Mouse (Mus musculus): Measurements from ENCODE around the gene Zfp748. TPM values are rescaled to one million over a fixed set of nuclear protein-coding genes. Genes with fewer than 3 reads are reported as not detected.

Zfp748 gene
- polyA plus RNA-seq (2014; fragmentation: Nextera tagmentation; extraction: Ambion mirVana): 17.8 and 18.4 TPM in 2 replicates

- H3K4me1 ChIP-seq (ENCODE audit: control insufficient read depth, insufficient read depth, low read length): peaks cover 13% of the 10 kb centered on the region
- 86% methylated on average over 4 of the region's 4 CpGs for WGBS
- H3K4me2 ChIP-seq (ENCODE audit: low read depth, low read length): peak within 1 kb of the TSS; percentile 81
Measured at GRCm38 (mm10) chr13:67553730-67554129, at the start of gene Zfp748. Gene Zfp748 (minus strand): TSS chr13:67553830.

GRCm38 (mm10) chr13:67572591-67573189, 19.1 kb upstream of the Zfp748 start:
- Histone ChIP-seq H3K4me3 (ENCODE audit: low read depth, low read length) (no peak overlapping the region), H3K27me3 (ENCODE audit: control insufficient read depth, insufficient read depth, low read length) (no peaks in the 10 kb centered on the region), H3K4me2 (ENCODE audit: low read depth, low read length) (no peak overlapping the region), H3K9ac (replicated peaks; ENCODE audit: low read depth, low read length) (no peak overlapping the region), H3K4me1 (ENCODE audit: control insufficient read depth, insufficient read depth, low read length) (no peaks in the 10 kb centered on the region), H3K9me3 (ENCODE audit: control insufficient read depth, low read length) (no peaks in the 10 kb centered on the region), H3K36me3 (ENCODE audit: control insufficient read depth, insufficient read depth, low read length) (no peaks in the 10 kb centered on the region), H3K27ac (ENCODE audit: low read depth, low read length) (no peak overlapping the region)
- WGBS: 79% methylated on average over 5 of the region's 5 CpGs
- no peak for ATAC-seq (ENCODE audit: low read depth)

More at GRCm38 (mm10) chr13:67553730-67554129, at the start of gene Zfp748:
- Histone ChIP-seq H3K4me3 (ENCODE audit: low read depth, low read length) (peak within 1 kb of the TSS; percentile 63), H3K27me3 (ENCODE audit: control insufficient read depth, insufficient read depth, low read length) (no peaks in the 10 kb centered on the region), H3K27ac (ENCODE audit: low read depth, low read length) (peak within 1 kb of the TSS; percentile 69), H3K9ac (replicated peaks; ENCODE audit: low read depth, low read length) (peak within 1 kb of the TSS; percentile 69), H3K36me3 (ENCODE audit: control insufficient read depth, insufficient read depth, low read length) (no peaks in the 10 kb centered on the region), H3K9me3 (ENCODE audit: control insufficient read depth, low read length) (no peaks in the 10 kb centered on the region)
- ATAC-seq (ENCODE audit: low read depth): no peak

GRCm38 (mm10) chr13:67552505-67553346, 904 bp downstream of the Zfp748 start:
- no peaks in the 10 kb centered on the region for H3K9me3 ChIP-seq (ENCODE audit: control insufficient read depth, low read length)
- 1% methylated on average over 44 of the region's 44 CpGs for WGBS
- peak; percentile 99 for ATAC-seq (ENCODE audit: low read depth)

GRCm38 (mm10) chr13:67545941-67546340, 7.7 kb downstream of the Zfp748 start:
- Histone ChIP-seq H3K4me2 (ENCODE audit: low read depth, low read length) (no peak overlapping the region), H3K9ac (replicated peaks; ENCODE audit: low read depth, low read length) (no peak overlapping the region), H3K27me3 (ENCODE audit: control insufficient read depth, insufficient read depth, low read length) (no peaks in the 10 kb centered on the region), H3K4me1 (ENCODE audit: control insufficient read depth, insufficient read depth, low read length) (no peaks in the 10 kb centered on the region), H3K4me3 (ENCODE audit: low read depth, low read length) (no peak overlapping the region), H3K36me3 (ENCODE audit: control insufficient read depth, insufficient read depth, low read length) (peaks cover 27% of the 10 kb centered on the region), H3K27ac (ENCODE audit: low read depth, low read length) (no peak overlapping the region), H3K9me3 (ENCODE audit: control insufficient read depth, low read length) (no peaks in the 10 kb centered on the region)
- 68% methylated on average over 1 of the region's 1 CpGs for WGBS
- no peak for ATAC-seq (ENCODE audit: low read depth)

More at GRCm38 (mm10) chr13:67552505-67553346, 904 bp downstream of the Zfp748 start:
- Histone ChIP-seq H3K4me1 (ENCODE audit: control insufficient read depth, insufficient read depth, low read length) (peaks cover 13% of the 10 kb centered on the region), H3K4me2 (ENCODE audit: low read depth, low read length) (peak overlapping the region; percentile 81), H3K27ac (ENCODE audit: low read depth, low read length) (peak overlapping the region; percentile 69), H3K9ac (replicated peaks; ENCODE audit: low read depth, low read length) (peak overlapping the region; percentile 69), H3K4me3 (ENCODE audit: low read depth, low read length) (peak overlapping the region; percentile 63), H3K27me3 (ENCODE audit: control insufficient read depth, insufficient read depth, low read length) (no peaks in the 10 kb centered on the region), H3K36me3 (ENCODE audit: control insufficient read depth, insufficient read depth, low read length) (no peaks in the 10 kb centered on the region)

- no peaks in the 10 kb centered on the region for H3K36me3 ChIP-seq (ENCODE audit: control insufficient read depth, insufficient read depth, low read length)
- no peaks in the 10 kb centered on the region for H3K27me3 ChIP-seq (ENCODE audit: control insufficient read depth, insufficient read depth, low read length)
- no peak overlapping the region for H3K9ac ChIP-seq (replicated peaks; ENCODE audit: low read depth, low read length)
- H3K9me3 ChIP-seq (ENCODE audit: control insufficient read depth, low read length): no peaks in the 10 kb centered on the region
- peaks cover 11% of the 10 kb centered on the region for H3K4me1 ChIP-seq (ENCODE audit: control insufficient read depth, insufficient read depth, low read length)
- no peak overlapping the region for H3K4me3 ChIP-seq (ENCODE audit: low read depth, low read length)
- 48% methylated on average over 3 of the region's 3 CpGs for WGBS
- no peak overlapping the region for H3K27ac ChIP-seq (ENCODE audit: low read depth, low read length)
- ATAC-seq (ENCODE audit: low read depth): no peak
- no peak overlapping the region for H3K4me2 ChIP-seq (ENCODE audit: low read depth, low read length)
Measured at GRCm38 (mm10) chr13:67527049-67527730, 26.4 kb downstream of the Zfp748 start.

GRCm38 (mm10) chr13:67525753-67526410, 27.7 kb downstream of the Zfp748 start, which contains the start of the genes Gm26965 and Zfp87:
Gene Gm26965 (minus strand): TSS chr13:67526151.
Gene Zfp87 (minus strand): TSS chr13:67526177.
- WGBS: under 1% methylated on average over 27 of the region's 27 CpGs
- Histone ChIP-seq H3K9ac (replicated peaks; ENCODE audit: low read depth, low read length) (peak within 1 kb of the TSS; percentile 59), H3K4me2 (ENCODE audit: low read depth, low read length) (peak within 1 kb of the TSS; percentile 93), H3K9me3 (ENCODE audit: control insufficient read depth, low read length) (no peaks in the 10 kb centered on the region), H3K27me3 (ENCODE audit: control insufficient read depth, insufficient read depth, low read length) (no peaks in the 10 kb centered on the region), H3K27ac (ENCODE audit: low read depth, low read length) (peak within 1 kb of the TSS; percentile 68), H3K4me3 (ENCODE audit: low read depth, low read length) (peak within 1 kb of the TSS; percentile 63), H3K36me3 (ENCODE audit: control insufficient read depth, insufficient read depth, low read length) (peaks cover under 1% of the 10 kb centered on the region; the same call in 1 of the 2 replicates), H3K4me1 (ENCODE audit: control insufficient read depth, insufficient read depth, low read length) (peaks cover 11% of the 10 kb centered on the region)
- ATAC-seq (ENCODE audit: low read depth): peak; percentile 99

GRCm38 (mm10) chr13:67500908-67501307, 52.7 kb downstream of the Zfp748 start:
- ATAC-seq (ENCODE audit: low read depth): peak; percentile 11; the same call in 1 of the 2 replicates
- H3K9me3 ChIP-seq (ENCODE audit: control insufficient read depth, low read length): no peaks in the 10 kb centered on the region
- WGBS: 73% methylated on average over 1 of the region's 1 CpGs
- no peak overlapping the region for H3K9ac ChIP-seq (replicated peaks; ENCODE audit: low read depth, low read length)
- H3K4me2 ChIP-seq (ENCODE audit: low read depth, low read length): peak overlapping the region; percentile 77; the same call in 1 of the 2 replicates
- H3K36me3 ChIP-seq (ENCODE audit: control insufficient read depth, insufficient read depth, low read length): no peaks in the 10 kb centered on the region
- H3K4me3 ChIP-seq (ENCODE audit: low read depth, low read length): no peak overlapping the region
- H3K27ac ChIP-seq (ENCODE audit: low read depth, low read length): no peak overlapping the region
- peaks cover 6% of the 10 kb centered on the region for H3K4me1 ChIP-seq (ENCODE audit: control insufficient read depth, insufficient read depth, low read length)
- no peaks in the 10 kb centered on the region for H3K27me3 ChIP-seq (ENCODE audit: control insufficient read depth, insufficient read depth, low read length)

- Histone ChIP-seq H3K27me3 (ENCODE audit: control insufficient read depth, insufficient read depth, low read length) (no peaks in the 10 kb centered on the region), H3K9ac (replicated peaks; ENCODE audit: low read depth, low read length) (peak within 1 kb of the TSS; percentile 64), H3K27ac (ENCODE audit: low read depth, low read length) (no peak within 1 kb of the TSS), H3K36me3 (ENCODE audit: control insufficient read depth, insufficient read depth, low read length) (no peaks in the 10 kb centered on the region), H3K4me1 (ENCODE audit: control insufficient read depth, insufficient read depth, low read length) (peaks cover 6% of the 10 kb centered on the region), H3K9me3 (ENCODE audit: control insufficient read depth, low read length) (no peaks in the 10 kb centered on the region), H3K4me3 (ENCODE audit: low read depth, low read length) (peak within 1 kb of the TSS; percentile 73), H3K4me2 (ENCODE audit: low read depth, low read length) (peak within 1 kb of the TSS; percentile 77)
- peak; percentile 97 for ATAC-seq (ENCODE audit: low read depth)
- WGBS: under 1% methylated on average over 22 of the region's 22 CpGs
Measured at GRCm38 (mm10) chr13:67500084-67500719, 53.4 kb downstream of the Zfp748 start, which contains the start of gene Zfp58. Gene Zfp58 (minus strand): TSS chr13:67500555.
